Mouse (Mus musculus): ENCODE results near the gene Cabp1. TPM values are rescaled to one million over a fixed set of nuclear protein-coding genes. Genes with fewer than 3 reads are reported as not detected.
"Not testable (repeated sequence)": the region's sequence is repeated elsewhere in the genome, so short reads cannot be mapped to it uniquely, and the experiment has no call there.

The Cabp1 gene
- polyA plus RNA-seq, 1 experiment from 2014 or later: 0.44 TPM

GRCm38 (mm10) chr5:115165895-115166814 is 28.0 kb downstream of the Cabp1 start:
- peaks cover 6% of the 10 kb centered on the region for H3K4me1 ChIP-seq (replicated peaks; ENCODE audit: control insufficient read depth, insufficient read depth)
- ATAC-seq (ENCODE audit: low FRiP score, low TSS enrichment) (peak; percentile 39), DNase-seq (ENCODE audit: low spot score) (no peak)
- no peak overlapping the region for H3K4me3 ChIP-seq (ENCODE audit: low read depth, low read length)
- H3K27me3 ChIP-seq (ENCODE audit: control insufficient read depth, insufficient read depth, low read length): no peaks in the 10 kb centered on the region
- 32% methylated on average over 11 of the region's 11 CpGs for WGBS
- H3K27ac ChIP-seq (replicated peaks): peak overlapping the region; percentile 46; the same call in 1 of the 2 replicates
- no peak overlapping the region for H3K4me2 ChIP-seq (replicated peaks; ENCODE audit: low read depth)
- no peaks in the 10 kb centered on the region for H3K36me3 ChIP-seq (ENCODE audit: control insufficient read depth, insufficient read depth, low read length)
- TF ChIP-seq CTCF (IDR thresholded peaks at IDR 0.05; ENCODE audit: low read depth) (peak; percentile 52), EP300 (optimal IDR thresholded peaks at IDR 0.05) (no peak)
- H3K9ac ChIP-seq (ENCODE audit: low read length): 0 out of 2 replicates have a peak overlapping the region, but pooled peaks have one; percentile 1
- H3K9me3 ChIP-seq (ENCODE audit: control insufficient read depth, low read length): no peaks in the 10 kb centered on the region

GRCm38 (mm10) chr5:115165351-115165750 is 28.8 kb downstream of the Cabp1 start:
- WGBS: 61% methylated on average over 9 of the region's 9 CpGs
- Histone ChIP-seq H3K4me2 (replicated peaks; ENCODE audit: low read depth) (no peak overlapping the region), H3K27me3 (ENCODE audit: control insufficient read depth, insufficient read depth, low read length) (no peaks in the 10 kb centered on the region), H3K9ac (ENCODE audit: low read length) (no peak overlapping the region), H3K9me3 (ENCODE audit: control insufficient read depth, low read length) (no peaks in the 10 kb centered on the region), H3K27ac (replicated peaks) (no peak overlapping the region), H3K36me3 (ENCODE audit: control insufficient read depth, insufficient read depth, low read length) (no peaks in the 10 kb centered on the region), H3K4me3 (ENCODE audit: low read depth, low read length) (no peak overlapping the region), H3K4me1 (replicated peaks; ENCODE audit: control insufficient read depth, insufficient read depth) (peaks cover 6% of the 10 kb centered on the region)
- ATAC-seq (ENCODE audit: low FRiP score, low TSS enrichment) (no peak), DNase-seq (ENCODE audit: low spot score) (no peak)
- TF ChIP-seq EP300 (optimal IDR thresholded peaks at IDR 0.05): no peak
- TF ChIP-seq CTCF (IDR thresholded peaks at IDR 0.05; ENCODE audit: low read depth): peak; percentile 66

- not testable (repeated sequence) for H3K4me1 ChIP-seq (replicated peaks; ENCODE audit: control insufficient read depth, insufficient read depth); H3K4me2 ChIP-seq (replicated peaks; ENCODE audit: low read depth); H3K9ac ChIP-seq (ENCODE audit: low read length); H3K27ac ChIP-seq (replicated peaks); ATAC-seq (ENCODE audit: low FRiP score, low TSS enrichment); DNase-seq (ENCODE audit: low spot score); H3K27me3 ChIP-seq (ENCODE audit: control insufficient read depth, insufficient read depth, low read length); H3K36me3 ChIP-seq (ENCODE audit: control insufficient read depth, insufficient read depth, low read length); H3K9me3 ChIP-seq (ENCODE audit: control insufficient read depth, low read length); H3K4me3 ChIP-seq (ENCODE audit: low read depth, low read length)
- whole genome bisulfite sequencing: 63% methylated on average over 4 of the region's 4 CpGs
Measured at GRCm38 (mm10) chr5:115164446-115164845, 29.7 kb downstream of the Cabp1 start.

GRCm38 (mm10) chr5:115163563-115163962 is 30.6 kb downstream of the Cabp1 start:
- ATAC-seq (ENCODE audit: low FRiP score, low TSS enrichment) (no peak), DNase-seq (ENCODE audit: low spot score) (peak; percentile 71)
- no peaks in the 10 kb centered on the region for H3K9me3 ChIP-seq (ENCODE audit: control insufficient read depth, low read length)
- no peak overlapping the region for H3K27ac ChIP-seq (replicated peaks)
- no peak overlapping the region; the same call in 1 of the 2 replicates for H3K4me2 ChIP-seq (replicated peaks; ENCODE audit: low read depth)
- peaks cover 3% of the 10 kb centered on the region for H3K4me1 ChIP-seq (replicated peaks; ENCODE audit: control insufficient read depth, insufficient read depth)
- 39% methylated on average over 8 of the region's 8 CpGs for WGBS
- no peak overlapping the region; the same call in 1 of the 2 replicates for H3K9ac ChIP-seq (ENCODE audit: low read length)
- H3K36me3 ChIP-seq (ENCODE audit: control insufficient read depth, insufficient read depth, low read length): no peaks in the 10 kb centered on the region
- no peak overlapping the region for H3K4me3 ChIP-seq (ENCODE audit: low read depth, low read length)
- no peaks in the 10 kb centered on the region for H3K27me3 ChIP-seq (ENCODE audit: control insufficient read depth, insufficient read depth, low read length)
- TF ChIP-seq EP300 (optimal IDR thresholded peaks at IDR 0.05): no peak
- TF ChIP-seq CTCF (IDR thresholded peaks at IDR 0.05; ENCODE audit: low read depth): peak; percentile 73

DNA sequence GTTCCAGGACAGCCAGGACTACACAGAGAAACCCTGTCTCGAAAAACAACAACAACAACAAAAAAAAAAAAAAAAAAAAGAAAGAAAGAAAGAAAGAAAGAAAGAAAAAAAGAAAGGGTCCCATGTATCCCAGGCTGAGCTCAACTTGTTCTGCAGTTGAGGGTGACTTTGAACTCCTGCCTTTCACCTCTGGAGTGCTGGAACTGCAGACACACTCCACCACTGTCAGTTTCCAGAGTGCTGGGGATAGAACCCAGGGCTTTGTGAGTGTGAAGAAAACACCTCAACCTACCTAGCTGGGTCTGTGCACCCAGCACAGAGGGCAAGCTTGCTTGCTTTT is 32.3 kb downstream of the Cabp1 start:
- not testable (repeated sequence) for H3K4me3 ChIP-seq (ENCODE audit: low read depth, low read length); H3K4me1 ChIP-seq (replicated peaks; ENCODE audit: control insufficient read depth, insufficient read depth); H3K36me3 ChIP-seq (ENCODE audit: control insufficient read depth, insufficient read depth, low read length); H3K27me3 ChIP-seq (ENCODE audit: control insufficient read depth, insufficient read depth, low read length); DNase-seq (ENCODE audit: low spot score); H3K4me2 ChIP-seq (replicated peaks; ENCODE audit: low read depth); H3K9ac ChIP-seq (ENCODE audit: low read length); ATAC-seq (ENCODE audit: low FRiP score, low TSS enrichment); H3K27ac ChIP-seq (replicated peaks); H3K9me3 ChIP-seq (ENCODE audit: control insufficient read depth, low read length)
- WGBS: 100% methylated on average over 1 of the region's 1 CpGs

Data from stomach, postnatal 0 days (tissue).